Mouse (Mus musculus): ENCODE results near the gene Tmem238. TPM values are rescaled to one million over a fixed set of nuclear protein-coding genes. Genes with fewer than 3 reads are reported as not detected.
"Not testable (repeated sequence)": the region's sequence is repeated elsewhere in the genome, so short reads cannot be mapped to it uniquely, and the experiment has no call there.

The Tmem238 gene
- polyA plus RNA-seq, 1 experiment from 2014 or later: 0.93 TPM

DNA sequence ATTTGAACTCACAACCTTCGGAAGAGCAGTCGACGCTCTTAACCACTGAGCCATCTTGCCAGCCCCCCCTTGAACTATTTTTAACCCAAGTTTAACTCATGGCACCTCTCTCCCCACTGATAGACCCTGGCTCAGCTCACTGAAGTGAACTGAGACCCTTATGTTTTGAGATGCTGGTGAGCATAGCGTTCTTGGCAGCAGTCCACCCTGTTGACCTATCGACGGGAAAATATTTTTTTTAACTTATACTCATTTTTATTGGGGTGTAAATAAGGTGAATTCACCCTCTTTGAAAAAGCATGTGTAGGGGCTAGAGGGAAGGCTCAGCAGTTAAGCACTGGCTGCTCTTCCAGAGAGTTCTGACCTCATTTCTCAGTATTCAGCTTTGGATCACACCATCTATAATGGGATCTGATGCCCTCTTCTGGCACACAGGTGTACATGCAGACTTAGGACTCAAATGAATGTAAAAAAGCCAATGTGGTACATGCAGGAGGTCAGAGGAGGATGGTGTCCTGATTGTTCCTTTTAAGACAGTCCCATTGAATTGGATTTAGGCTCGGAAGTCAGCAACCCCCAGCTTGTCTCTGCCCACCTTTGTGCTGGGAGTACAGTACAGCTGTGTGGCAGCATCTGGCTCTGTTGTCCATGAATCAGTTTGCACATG lies 6.4 kb upstream of the Tmem238 start:
- Histone ChIP-seq H3K27me3 (ENCODE audit: control insufficient read depth, insufficient read depth, low read length) (no peaks in the 10 kb centered on the region; the same call in 1 of the 2 replicates), H3K9me3 (ENCODE audit: control insufficient read depth, low read length) (no peaks in the 10 kb centered on the region), H3K4me2 (replicated peaks; ENCODE audit: low read depth, low read length) (no peak overlapping the region), H3K36me3 (ENCODE audit: control insufficient read depth, insufficient read depth, low read length) (peaks cover 8% of the 10 kb centered on the region; the same call in 1 of the 2 replicates), H3K27ac (ENCODE audit: low read depth, low read length) (0 out of 2 replicates have a peak overlapping the region, but pooled peaks have one; percentile 17), H3K4me3 (ENCODE audit: low read depth, low read length) (no peak overlapping the region), H3K9ac (ENCODE audit: low read depth, low read length) (no peak overlapping the region), H3K4me1 (replicated peaks; ENCODE audit: control insufficient read depth, insufficient read depth, low read length) (no peaks in the 10 kb centered on the region)
- DNase-seq (ENCODE audit: low spot score) (peak; percentile 50), ATAC-seq (ENCODE audit: low FRiP score) (0 out of 2 replicates have a peak, but pooled peaks have one; percentile 11)
- WGBS: 77% methylated on average over 7 of the region's 7 CpGs

DNA sequence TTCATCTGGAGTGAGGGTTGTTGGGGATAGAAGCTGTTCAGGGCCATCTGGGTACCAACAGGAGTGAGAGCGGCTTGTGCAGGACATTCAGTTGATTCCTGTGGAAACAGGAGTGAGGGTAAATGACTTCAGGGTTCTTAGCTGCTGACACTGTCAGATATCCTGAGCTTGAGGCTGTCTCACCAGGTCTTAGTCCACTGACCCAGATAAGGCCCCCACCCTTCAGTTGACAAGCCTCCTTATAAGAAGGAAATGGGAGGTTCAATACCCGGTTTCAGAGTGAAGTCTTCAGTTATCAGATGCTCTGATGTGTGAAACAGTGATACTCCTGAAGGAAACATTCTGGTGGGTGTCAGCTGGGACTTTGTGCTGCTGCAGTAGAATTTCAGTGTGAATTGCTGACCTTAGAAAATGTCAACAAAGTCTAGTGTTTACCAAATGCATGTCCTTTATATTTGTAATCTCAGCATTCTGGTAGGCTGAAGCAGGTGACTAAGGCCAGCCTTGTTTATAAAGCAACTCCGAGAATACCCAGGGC lies 5.2 kb upstream of the Tmem238 start:
- Histone ChIP-seq H3K9ac (ENCODE audit: low read depth, low read length) (no peak overlapping the region), H3K27me3 (ENCODE audit: control insufficient read depth, insufficient read depth, low read length) (peaks cover 5% of the 10 kb centered on the region; the same call in 1 of the 2 replicates), H3K9me3 (ENCODE audit: control insufficient read depth, low read length) (no peaks in the 10 kb centered on the region), H3K36me3 (ENCODE audit: control insufficient read depth, insufficient read depth, low read length) (peaks cover 8% of the 10 kb centered on the region; the same call in 1 of the 2 replicates), H3K27ac (ENCODE audit: low read depth, low read length) (no peak overlapping the region), H3K4me3 (ENCODE audit: low read depth, low read length) (no peak overlapping the region), H3K4me1 (replicated peaks; ENCODE audit: control insufficient read depth, insufficient read depth, low read length) (no peaks in the 10 kb centered on the region), H3K4me2 (replicated peaks; ENCODE audit: low read depth, low read length) (no peak overlapping the region)
- 79% methylated on average over 3 of the region's 3 CpGs for WGBS
- DNase-seq (ENCODE audit: low spot score) (no peak), ATAC-seq (ENCODE audit: low FRiP score) (no peak)

DNA sequence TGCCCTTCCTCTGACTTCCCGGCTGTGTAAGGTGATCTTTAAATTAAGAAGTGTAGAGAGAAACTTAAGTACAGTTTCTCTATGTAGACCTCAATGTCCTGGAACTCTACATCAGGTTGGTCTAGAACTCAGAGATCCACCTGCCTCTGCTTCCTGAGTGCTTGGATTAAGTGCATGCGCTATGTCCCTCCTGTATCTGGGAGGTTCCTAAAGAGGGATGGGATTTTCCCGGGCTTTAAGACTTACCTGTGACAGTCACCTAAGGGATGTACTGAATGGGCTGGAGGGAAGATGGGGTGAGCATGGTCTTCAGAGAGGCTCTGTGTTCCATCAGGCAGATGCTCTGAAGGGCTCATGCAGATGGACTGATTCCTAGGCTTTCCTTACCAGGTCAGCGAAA lies 4.2 kb upstream of the Tmem238 start:
- WGBS: 44% methylated on average over 4 of the region's 4 CpGs
- no peaks in the 10 kb centered on the region for H3K9me3 ChIP-seq (ENCODE audit: control insufficient read depth, low read length)
- peak overlapping the region; percentile 89 for H3K4me3 ChIP-seq (ENCODE audit: low read depth, low read length)
- peaks cover 8% of the 10 kb centered on the region; the same call in 1 of the 2 replicates for H3K36me3 ChIP-seq (ENCODE audit: control insufficient read depth, insufficient read depth, low read length)
- H3K27ac ChIP-seq (ENCODE audit: low read depth, low read length): no peak overlapping the region
- ATAC-seq (ENCODE audit: low FRiP score): no peak
- DNase-seq (ENCODE audit: low spot score): no peak
- peak overlapping the region; percentile 73 for H3K4me2 ChIP-seq (replicated peaks; ENCODE audit: low read depth, low read length)
- H3K4me1 ChIP-seq (replicated peaks; ENCODE audit: control insufficient read depth, insufficient read depth, low read length): no peaks in the 10 kb centered on the region
- H3K27me3 ChIP-seq (ENCODE audit: control insufficient read depth, insufficient read depth, low read length): peaks cover 6% of the 10 kb centered on the region; the same call in 1 of the 2 replicates
- H3K9ac ChIP-seq (ENCODE audit: low read depth, low read length): peak overlapping the region; percentile 98

DNA sequence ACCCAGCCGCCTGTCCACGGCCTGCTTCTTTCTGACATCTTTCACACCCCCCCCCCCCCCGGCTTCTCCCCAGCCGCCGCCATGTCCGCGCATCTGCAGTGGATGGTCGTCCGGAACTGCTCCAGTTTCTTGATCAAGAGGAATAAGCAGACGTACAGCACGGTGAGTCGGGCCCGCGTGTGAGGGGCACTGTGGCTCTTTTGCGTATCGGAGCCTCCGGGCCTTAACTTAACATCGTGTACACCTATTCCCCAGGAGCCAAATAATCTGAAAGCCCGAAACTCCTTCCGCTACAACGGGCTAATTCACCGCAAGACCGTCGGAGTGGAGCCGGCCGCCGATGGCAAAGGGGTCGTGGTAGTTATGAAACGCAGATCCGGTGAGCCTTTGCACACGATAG lies 3.8 kb upstream of the Tmem238 start:
- under 1% methylated on average over 31 of the region's 31 CpGs for WGBS
- H3K9me3 ChIP-seq (ENCODE audit: control insufficient read depth, low read length); DNase-seq (ENCODE audit: low spot score); H3K27me3 ChIP-seq (ENCODE audit: control insufficient read depth, insufficient read depth, low read length); H3K36me3 ChIP-seq (ENCODE audit: control insufficient read depth, insufficient read depth, low read length); H3K4me1 ChIP-seq (replicated peaks; ENCODE audit: control insufficient read depth, insufficient read depth, low read length); ATAC-seq (ENCODE audit: low FRiP score): not testable (repeated sequence)
- Histone ChIP-seq H3K9ac (ENCODE audit: low read depth, low read length) (peak overlapping the region; percentile 98), H3K4me3 (ENCODE audit: low read depth, low read length) (peak overlapping the region; percentile 89), H3K27ac (ENCODE audit: low read depth, low read length) (peak overlapping the region; percentile 88), H3K4me2 (replicated peaks; ENCODE audit: low read depth, low read length) (peak overlapping the region; percentile 73)

DNA sequence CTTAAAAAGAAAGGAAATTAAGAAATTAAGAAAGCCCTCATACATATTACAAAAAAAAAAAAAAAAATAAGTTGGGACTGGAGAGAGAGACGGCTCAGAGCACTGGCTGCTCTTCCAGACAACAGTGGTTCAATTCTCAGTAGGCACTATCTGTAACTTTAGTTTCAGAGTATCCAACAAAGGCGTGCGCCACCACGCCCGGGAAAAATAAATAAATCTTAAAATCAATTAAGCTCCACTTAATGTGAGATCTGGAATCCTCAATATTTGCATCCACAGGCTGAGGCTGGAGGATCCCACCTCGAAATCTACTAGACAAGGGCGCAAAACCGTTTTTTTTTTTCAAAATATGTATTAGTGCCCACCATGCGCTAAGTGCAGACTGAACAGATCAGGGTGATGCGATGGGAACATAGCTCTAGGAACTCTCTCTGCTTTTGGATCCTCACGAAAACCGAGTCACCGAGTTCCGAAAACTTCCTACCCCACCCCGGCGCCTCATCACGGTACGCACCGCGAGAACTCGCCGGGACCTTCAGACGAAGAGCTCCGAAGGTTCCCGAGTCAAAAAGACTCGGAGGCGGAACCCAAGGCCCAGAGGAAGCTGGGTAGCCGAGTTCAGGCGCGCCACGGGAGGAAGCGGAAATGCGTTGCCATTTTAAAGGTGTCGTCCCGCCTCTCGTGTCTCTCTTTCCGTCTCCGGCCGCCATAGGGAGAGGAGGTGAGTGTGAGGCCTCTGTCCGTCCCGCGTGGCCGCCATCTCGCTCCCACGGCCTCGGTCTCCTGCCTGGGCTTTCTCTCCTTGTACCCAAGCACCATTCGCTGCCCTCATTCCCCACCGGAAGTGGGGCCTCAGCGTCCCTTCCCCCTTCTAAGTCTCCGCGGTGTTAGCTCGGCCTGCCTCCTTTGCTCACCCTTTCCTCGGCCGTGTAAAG lies 3.1 kb upstream of the Tmem238 start, which contains the start of gene Rpl28:
TSS of gene Rpl28 (plus strand) at position 597 of the 935 bp plus-strand sequence.
- DNase-seq (ENCODE audit: low spot score) (peak; percentile 97), ATAC-seq (ENCODE audit: low FRiP score) (peak; percentile 91)
- H3K9me3 ChIP-seq (ENCODE audit: control insufficient read depth, low read length): no peaks in the 10 kb centered on the region
- peaks cover 7% of the 10 kb centered on the region; the same call in 1 of the 2 replicates for H3K36me3 ChIP-seq (ENCODE audit: control insufficient read depth, insufficient read depth, low read length)
- peak within 1 kb of the TSS; percentile 98 for H3K9ac ChIP-seq (ENCODE audit: low read depth, low read length)
- H3K27ac ChIP-seq (ENCODE audit: low read depth, low read length): peak within 1 kb of the TSS; percentile 88
- H3K27me3 ChIP-seq (ENCODE audit: control insufficient read depth, insufficient read depth, low read length): peaks cover 6% of the 10 kb centered on the region; the same call in 1 of the 2 replicates
- peak within 1 kb of the TSS; percentile 89 for H3K4me3 ChIP-seq (ENCODE audit: low read depth, low read length)
- peak within 1 kb of the TSS; percentile 73 for H3K4me2 ChIP-seq (replicated peaks; ENCODE audit: low read depth, low read length)
- no peaks in the 10 kb centered on the region for H3K4me1 ChIP-seq (replicated peaks; ENCODE audit: control insufficient read depth, insufficient read depth, low read length)
- WGBS: 1% methylated on average over 54 of the region's 54 CpGs

DNA sequence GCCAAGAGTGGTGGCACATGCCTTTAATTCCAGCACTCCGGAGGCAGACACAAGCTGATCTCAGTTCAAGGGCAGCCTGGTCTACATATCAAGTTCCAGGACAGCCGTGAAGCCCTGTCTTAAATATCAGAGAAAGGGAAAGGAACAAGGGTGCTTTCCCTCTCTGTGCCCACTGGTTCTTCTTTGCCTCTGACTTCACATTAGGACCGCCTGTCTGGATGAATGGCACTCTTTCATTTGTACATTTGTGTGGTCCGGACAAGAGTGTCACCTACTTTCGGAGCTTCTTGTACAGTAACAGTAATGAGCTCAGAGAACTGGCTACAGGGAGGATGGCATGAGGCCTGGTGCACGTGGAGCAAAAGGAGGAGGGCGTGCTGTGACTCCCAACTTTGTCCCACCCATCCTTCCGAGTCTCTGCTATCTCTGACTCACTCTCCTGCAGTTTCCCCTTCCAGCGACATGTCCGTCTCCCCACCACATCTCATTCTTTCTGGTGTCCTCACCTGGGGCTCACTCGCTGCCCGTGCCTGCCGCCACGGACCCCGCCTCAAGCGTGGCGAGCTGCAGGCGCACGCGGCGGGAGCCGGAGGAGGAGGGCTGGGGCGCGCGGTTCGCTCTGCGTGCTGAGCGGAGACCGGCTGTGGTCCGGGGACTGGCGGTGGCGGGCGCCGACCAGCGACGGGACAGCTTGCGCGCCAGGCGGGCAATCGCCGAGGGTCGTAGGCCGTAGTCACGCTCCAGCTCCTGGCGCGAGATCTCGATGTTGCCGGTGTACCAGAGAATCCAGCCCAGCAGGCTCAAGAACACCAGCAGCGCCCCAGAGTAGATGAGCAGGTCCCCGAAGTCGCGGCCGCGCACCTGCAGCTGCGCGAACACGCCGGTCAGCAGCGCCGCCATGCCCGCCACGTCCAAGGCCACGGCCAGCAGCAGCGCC lies 689 bp downstream of the Tmem238 start:
- Histone ChIP-seq H3K9ac (ENCODE audit: low read depth, low read length) (peak overlapping the region; percentile 78), H3K4me2 (replicated peaks; ENCODE audit: low read depth, low read length) (peak overlapping the region; percentile 84), H3K27me3 (ENCODE audit: control insufficient read depth, insufficient read depth, low read length) (peaks cover 6% of the 10 kb centered on the region; the same call in 1 of the 2 replicates), H3K9me3 (ENCODE audit: control insufficient read depth, low read length) (no peaks in the 10 kb centered on the region), H3K4me3 (ENCODE audit: low read depth, low read length) (peak overlapping the region; percentile 45), H3K4me1 (replicated peaks; ENCODE audit: control insufficient read depth, insufficient read depth, low read length) (no peaks in the 10 kb centered on the region), H3K27ac (ENCODE audit: low read depth, low read length) (no peak overlapping the region), H3K36me3 (ENCODE audit: control insufficient read depth, insufficient read depth, low read length) (no peaks in the 10 kb centered on the region)
- 2% methylated on average over 58 of the region's 64 CpGs for WGBS
- peak; percentile 78 for DNase-seq (ENCODE audit: low spot score)
- ATAC-seq (ENCODE audit: low FRiP score): peak; percentile 55

DNA sequence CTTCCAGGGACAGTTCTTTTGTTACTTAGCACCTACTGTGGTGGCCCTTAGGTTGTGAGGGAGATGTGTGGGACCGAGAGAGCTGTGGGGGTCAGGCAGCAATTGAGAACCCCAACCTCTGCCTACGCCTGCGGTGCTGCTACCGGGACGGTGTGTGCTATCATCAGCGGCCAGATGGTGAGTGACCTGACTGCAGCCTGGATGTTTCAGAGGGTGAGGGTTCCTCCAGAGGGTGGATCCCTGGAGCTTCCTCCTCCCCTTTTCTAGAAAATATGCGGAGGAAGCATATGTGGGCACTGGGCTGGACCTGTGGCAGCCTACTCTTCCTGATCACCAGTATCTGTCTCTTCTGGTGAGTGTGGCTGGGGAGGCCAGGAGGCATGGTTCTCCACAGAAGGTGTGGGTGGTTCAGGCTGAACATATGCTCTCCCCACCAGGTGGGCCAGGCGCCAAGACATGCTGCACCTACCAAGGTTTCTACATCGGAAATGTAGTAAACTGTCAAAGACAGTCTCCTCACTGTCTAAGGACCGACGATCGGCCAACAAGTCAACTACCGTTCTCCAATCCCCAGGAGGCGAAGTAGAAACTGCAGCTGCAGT lies 5.7 kb downstream of the Tmem238 start:
- Histone ChIP-seq H3K4me2 (replicated peaks; ENCODE audit: low read depth, low read length) (no peak overlapping the region), H3K4me3 (ENCODE audit: low read depth, low read length) (no peak overlapping the region), H3K27ac (ENCODE audit: low read depth, low read length) (no peak overlapping the region), H3K27me3 (ENCODE audit: control insufficient read depth, insufficient read depth, low read length) (peaks cover 5% of the 10 kb centered on the region), H3K9me3 (ENCODE audit: control insufficient read depth, low read length) (no peaks in the 10 kb centered on the region), H3K4me1 (replicated peaks; ENCODE audit: control insufficient read depth, insufficient read depth, low read length) (no peaks in the 10 kb centered on the region), H3K9ac (ENCODE audit: low read depth, low read length) (no peak overlapping the region), H3K36me3 (ENCODE audit: control insufficient read depth, insufficient read depth, low read length) (no peaks in the 10 kb centered on the region)
- ATAC-seq (ENCODE audit: low FRiP score): no peak
- 79% methylated on average over 14 of the region's 14 CpGs for WGBS
- no peak for DNase-seq (ENCODE audit: low spot score)

Measured in hindbrain, embryonic 11.5 days (tissue).